Mouse (Mus musculus) c-Kit-negative CD71-positive TER-119-positive erythroid progenitor cells, embryonic 14.5 days (primary cell): Measurements from ENCODE around the gene Ahcyl2.

ENCODE experiments used
- DNase-seq: peaks from one replicate; pipeline ENCODE4 v3.0.0-alpha.2; 2013; ENCODE audit warnings: low read depth, low spot score

The Ahcyl2 gene

DNA sequence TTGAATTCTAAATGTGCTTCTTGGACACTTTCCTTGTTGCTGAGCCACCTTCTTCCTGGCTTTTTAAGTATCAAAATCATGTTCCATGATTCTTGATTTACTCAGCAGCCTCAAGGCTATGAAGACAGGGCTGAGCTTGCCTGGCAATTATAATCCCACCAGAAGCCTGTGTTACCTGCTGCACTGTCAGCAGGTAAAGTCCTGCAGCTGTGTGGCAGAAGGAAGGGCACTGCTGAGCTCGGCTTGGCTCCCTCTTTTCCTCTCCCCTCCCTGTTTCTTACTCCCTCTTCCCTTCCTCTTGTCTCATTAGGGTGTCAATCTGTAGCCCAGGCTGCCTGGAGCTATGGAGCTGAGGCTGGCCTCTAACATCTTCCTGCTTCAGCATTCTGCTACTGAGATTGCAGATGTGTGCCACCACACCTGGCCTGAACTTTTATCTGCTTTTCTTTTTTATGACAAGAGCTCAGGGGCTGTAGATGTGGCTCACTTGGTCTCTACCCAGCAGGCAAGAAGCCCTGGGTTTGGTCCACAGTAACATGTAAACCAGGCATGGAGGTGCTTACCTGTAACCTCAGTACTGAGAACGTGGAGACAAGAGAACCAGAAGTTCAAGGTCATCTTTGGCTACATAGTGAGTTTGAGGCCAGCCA is 3.0 kb downstream of the Ahcyl2 start:
- DNase-seq, result no peak

GRCm38 (mm10) chr6:29772236-29772635 is 4.4 kb downstream of the Ahcyl2 start:
- no peak for DNase-seq

- no peak for DNase-seq
These were observed 6.3 kb downstream of the Ahcyl2 start for GRCm38 (mm10) chr6:29774161-29774560.

- no peak for DNase-seq
These were observed 7.8 kb downstream of the Ahcyl2 start for GRCm38 (mm10) chr6:29775609-29776008.

GRCm38 (mm10) chr6:29776542-29777237 is 8.9 kb downstream of the Ahcyl2 start:
- DNase-seq, result no peak

DNA sequence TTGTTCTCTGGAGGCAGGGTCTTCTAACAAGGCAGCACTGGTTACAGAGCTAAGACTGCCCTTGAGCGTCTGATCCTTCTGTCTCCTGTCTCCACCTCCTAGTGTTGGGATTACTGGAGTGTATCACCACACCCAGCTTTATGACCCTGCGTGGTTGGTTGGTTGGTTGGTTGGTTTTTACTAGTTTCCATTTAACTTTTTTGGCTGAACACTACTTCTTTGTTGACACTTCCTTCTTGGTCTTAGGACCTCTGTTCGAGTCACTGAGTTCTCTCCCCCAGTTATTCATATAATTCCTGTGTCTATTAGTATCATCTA is 9.4 kb downstream of the Ahcyl2 start:
- no peak for DNase-seq

GRCm38 (mm10) chr6:29780082-29780481 is 12.3 kb downstream of the Ahcyl2 start:
- DNase-seq, result no peak

DNA sequence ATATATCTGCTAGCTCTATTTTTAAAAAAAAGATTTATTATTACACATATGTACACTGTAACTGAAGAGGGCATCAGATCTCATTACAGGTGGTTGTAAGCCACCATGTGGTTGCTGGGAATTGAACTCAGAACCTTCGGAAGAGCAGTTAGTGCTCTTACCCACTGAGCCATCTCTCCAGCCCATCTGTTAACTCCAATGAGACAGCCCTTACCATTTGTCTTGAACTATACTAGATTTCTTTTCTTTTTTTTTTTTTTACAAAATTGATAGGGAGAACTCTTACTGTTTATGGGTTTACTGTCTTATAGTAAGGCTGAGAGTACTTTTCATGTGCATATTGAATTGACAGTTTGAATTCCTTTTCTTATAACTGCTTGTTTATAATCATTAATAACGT is 12.8 kb downstream of the Ahcyl2 start:
- no peak for DNase-seq

GRCm38 (mm10) chr6:29782239-29782638 is 14.4 kb downstream of the Ahcyl2 start:
- no peak for DNase-seq

- no peak for DNase-seq
These were observed 16.1 kb downstream of the Ahcyl2 start for GRCm38 (mm10) chr6:29783960-29784359.

DNA sequence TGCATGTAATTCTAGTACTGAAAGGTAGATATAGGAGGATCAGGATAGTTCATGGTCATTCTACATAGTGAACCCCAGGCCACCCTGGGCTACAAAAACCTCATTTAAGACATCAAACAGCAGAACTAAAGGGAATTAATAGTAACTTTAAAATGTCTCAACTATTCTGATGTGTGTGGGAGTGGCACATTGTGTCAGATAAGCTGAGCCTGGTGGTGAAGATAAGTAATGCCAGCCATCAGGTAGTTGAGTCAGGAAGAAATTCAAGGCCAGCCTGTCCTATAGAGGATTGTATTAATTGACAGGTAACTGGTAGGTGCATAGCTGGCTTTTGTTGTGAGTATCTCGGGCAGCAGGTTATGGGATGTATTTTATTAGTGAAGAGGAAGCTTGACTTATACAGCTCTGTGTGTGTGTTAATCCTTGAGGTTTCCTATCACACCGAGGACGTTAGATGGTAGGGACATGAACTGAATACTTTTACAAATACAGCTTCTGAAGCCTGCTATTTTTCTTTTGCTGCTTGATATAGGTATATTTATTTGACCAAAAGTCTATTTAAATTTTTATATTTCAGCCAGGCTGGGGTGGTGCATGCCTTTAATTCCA is 16.7 kb downstream of the Ahcyl2 start:
- peak; percentile 43 for DNase-seq

- no peak for DNase-seq
These were observed 17.9 kb downstream of the Ahcyl2 start for GRCm38 (mm10) chr6:29785759-29786158.

- DNase-seq, result no peak
These were observed 21.1 kb downstream of the Ahcyl2 start for GRCm38 (mm10) chr6:29788779-29789350.

DNA sequence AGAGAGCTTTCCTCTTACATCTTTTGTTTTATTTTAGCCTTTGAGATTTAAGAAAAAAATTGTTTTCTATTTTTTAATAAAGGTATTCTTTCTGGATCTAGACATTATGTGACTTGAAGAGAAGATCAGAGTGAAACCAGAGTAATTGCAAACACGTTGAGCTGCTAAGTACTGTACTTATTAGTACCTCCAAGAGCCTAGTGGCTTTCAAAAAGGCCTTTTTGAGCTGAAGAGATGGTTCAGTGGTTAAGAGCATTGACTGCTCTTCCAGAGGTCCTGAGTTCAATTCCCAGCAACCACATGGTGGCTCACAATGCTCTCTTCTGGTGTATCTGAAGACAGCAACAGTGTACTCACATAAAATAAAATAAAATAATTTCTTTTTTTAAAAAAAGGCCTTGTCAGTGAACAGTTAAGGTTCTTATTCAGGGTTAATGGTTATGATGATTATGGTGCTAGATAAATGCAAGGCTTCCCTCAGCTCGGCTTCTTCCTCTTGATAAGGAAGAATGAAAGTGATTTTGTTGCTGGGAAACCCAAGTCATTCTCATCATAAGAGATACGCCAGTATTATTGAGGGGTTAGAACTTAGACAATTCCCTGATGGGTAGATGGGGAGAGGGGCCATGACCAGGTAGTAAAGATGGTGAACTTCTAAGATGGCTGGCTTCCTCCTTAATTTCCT is 22.3 kb downstream of the Ahcyl2 start:
- DNase-seq, result no peak

- no peak for DNase-seq
These were observed 25.7 kb downstream of the Ahcyl2 start for GRCm38 (mm10) chr6:29793520-29793919.

DNA sequence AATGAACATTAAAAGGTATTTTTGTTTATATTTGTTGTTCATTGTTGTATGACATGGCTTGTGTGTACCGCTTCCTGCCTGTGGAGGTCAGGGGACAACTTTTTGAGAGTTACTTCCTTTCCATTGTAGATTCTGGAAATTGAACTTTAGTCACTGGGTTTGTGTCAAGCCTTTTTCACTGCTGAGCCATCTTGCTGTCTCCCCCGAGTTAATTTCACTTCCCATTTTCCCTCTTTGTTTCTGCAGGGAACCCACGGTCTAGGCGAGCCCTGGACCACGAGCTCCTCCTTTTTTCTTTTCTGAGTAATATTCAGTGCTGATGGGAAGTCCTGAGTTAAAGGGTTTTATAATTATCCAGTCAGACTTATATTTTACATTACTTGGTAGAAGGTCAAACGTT is 26.8 kb downstream of the Ahcyl2 start:
- DNase-seq, result no peak

- no peak for DNase-seq
These were observed 35.2 kb downstream of the Ahcyl2 start for GRCm38 (mm10) chr6:29802979-29803378.

- DNase-seq, result no peak
These were observed 36.2 kb downstream of the Ahcyl2 start for GRCm38 (mm10) chr6:29804006-29804405.

- DNase-seq, result no peak
These were observed 37.6 kb downstream of the Ahcyl2 start for GRCm38 (mm10) chr6:29805381-29805780.

DNA sequence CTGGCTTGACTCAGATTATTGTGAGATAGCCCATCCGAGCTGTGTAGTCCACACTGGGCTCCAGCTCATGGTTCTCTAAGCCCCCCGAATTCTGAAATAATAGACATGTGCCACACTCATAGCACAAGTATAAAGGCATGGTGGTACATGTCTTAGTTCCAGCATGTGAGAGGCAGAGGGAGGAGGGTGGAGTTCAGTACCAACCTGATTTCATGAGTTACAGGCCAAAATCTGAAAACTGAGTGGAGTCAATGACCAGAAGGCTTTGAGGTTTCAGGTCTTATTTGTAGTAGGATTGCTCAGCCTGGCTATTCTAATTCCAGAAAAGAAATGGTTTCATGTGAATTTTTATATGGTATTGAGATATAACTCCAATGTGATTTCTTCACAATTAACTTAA is 44.3 kb downstream of the Ahcyl2 start:
- DNase-seq, result no peak

GRCm38 (mm10) chr6:29812651-29813050 is 44.8 kb downstream of the Ahcyl2 start:
- no peak for DNase-seq

DNA sequence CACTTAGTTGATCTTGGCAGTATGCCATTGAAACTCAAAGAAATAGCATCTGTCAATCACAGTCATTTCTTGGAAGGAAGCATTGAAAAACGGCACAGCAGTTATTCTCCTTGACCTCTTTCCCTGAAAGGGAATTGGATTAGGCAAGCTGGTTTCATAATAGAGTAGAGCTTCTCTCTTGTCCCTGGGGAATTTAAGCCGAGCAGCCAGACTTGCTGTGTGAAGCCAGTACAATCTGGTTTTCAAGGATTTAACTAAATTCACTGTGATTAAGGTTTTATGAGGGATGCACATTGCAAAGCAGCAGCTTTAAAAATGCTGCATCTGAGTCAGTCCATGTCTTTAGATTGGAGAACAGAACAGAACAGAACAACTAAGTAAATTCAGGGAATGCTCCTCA is 46.8 kb downstream of the Ahcyl2 start:
- DNase-seq, result no peak
